Mouse (Mus musculus) cerebellum, adult 18-20 months (tissue): ENCODE measurements around the gene Cd38.
A peak's percentile ranks its signal among the peaks of the same experiment; 100 is the strongest.

Experiments used
- DNase-seq, 2 experiments: peaks; one replicate each; pipeline ENCODE4 v3.0.0; 2021

Cd38 gene

DNA sequence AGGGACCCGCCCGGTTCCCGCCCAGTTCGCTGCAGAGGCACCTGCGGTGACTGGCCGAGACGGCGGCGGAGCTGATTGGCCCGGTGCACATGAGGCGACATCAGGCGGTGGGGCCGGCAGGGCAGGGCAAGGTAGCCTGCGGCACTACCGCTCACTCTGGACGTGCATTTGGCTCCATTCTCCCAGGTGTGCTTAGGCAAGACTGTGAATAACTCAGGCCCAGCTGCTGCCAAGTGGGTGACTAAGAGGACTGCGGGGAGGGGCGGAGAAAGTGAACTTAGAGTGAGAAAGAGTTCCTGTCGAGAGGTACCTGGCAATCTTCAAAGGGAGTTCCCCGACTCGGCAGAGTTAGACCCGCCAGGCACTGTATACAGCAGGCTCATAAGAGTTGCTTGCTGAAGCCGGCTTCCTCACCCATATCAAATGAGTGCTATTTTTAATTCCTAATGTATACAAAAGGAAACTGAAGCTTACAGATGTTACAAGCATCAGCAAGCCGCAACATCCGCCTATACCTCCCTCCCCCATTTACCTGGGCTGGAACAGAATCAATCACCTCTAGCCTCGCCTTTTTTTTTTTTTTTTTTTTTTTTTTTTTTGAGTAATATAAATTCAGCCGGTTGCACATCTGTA, 79.9 kb downstream of the Cd38 start:
- DNase-seq, result peak; percentile 4 to 6

- no peak for DNase-seq
These were observed 80.5 kb downstream of the Cd38 start for GRCm38 (mm10) chr5:43948748-43949275.

DNA sequence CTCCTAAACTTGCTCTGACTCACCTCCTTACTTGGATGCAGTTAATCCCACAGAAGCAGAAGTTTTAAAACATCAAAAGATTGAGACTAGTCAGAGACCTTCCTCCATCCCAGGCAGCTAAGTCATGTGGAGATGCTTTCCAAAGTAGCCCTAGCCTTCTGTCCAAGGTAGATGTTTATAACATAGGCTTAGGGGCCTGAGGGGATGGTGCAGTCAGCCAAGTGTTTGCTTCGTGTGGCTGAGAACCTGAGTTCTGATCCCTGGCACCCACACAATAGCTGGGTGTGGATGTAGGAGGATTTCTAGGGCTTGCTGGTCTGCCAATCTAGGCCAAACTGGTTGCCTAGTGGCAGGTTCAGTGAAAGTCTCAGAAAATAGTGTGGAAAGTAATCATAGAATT, 84.9 kb downstream of the Cd38 start:
- DNase-seq, result no peak

DNA sequence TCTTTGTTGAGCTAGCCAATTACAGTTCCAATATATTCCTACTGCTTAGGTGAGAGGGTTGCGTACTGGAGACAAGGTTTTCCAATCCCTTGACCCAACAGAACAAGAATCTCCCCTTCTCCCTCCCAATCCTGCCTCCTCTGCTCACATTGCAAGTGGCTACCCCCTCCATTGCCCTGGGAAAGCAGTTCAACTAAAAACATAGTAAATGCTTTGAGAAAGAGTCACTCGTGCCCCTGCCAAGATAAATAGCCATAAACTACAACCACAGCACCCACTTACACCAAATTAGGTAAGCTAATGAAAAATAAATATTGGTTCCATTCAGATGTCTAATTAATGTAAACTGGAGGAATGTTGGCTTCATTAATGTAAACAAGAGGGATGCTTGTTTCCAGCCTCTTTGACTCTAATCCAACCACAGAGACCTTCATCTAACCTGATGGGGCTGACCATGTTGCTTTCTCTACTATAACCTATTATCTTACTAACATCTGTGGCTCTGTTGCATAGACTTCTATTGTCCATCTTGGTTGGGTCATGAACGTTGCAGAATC, 91.6 kb downstream of the Cd38 start:
- DNase-seq, result no peak

- DNase-seq, result no peak
These were observed 92.7 kb downstream of the Cd38 start for GRCm38 (mm10) chr5:43961056-43961455.
